Mouse (Mus musculus) G1E (cell line): Measurements from ENCODE around the gene Fermt3. TPM values are rescaled to one million over a fixed set of nuclear protein-coding genes. Genes with fewer than 3 reads are reported as not detected.

Experiments
- ATAC-seq: 2 replicates; pipeline ENCODE4 v1.8.0; 2016; ENCODE audit warnings: mild to moderate bottlenecking; ENCODE audit not compliant: insufficient number of reproducible peaks, poor library complexity, low FRiP score, severe bottlenecking; ENCODE audit errors: extremely low read depth
- DNase-seq: peaks from one replicate; pipeline ENCODE4 v3.0.0; 2012; ENCODE audit warnings: low spot score
- H3K27me3 ChIP-seq: 2 replicates; pipeline ENCODE4 v1.6.1; 2012; ENCODE audit warnings: mild to moderate bottlenecking, low read length, inconsistent platforms; ENCODE audit not compliant: insufficient read depth
- H3K36me3 ChIP-seq: replicated peaks from 2 replicates; pipeline ENCODE3; 2012; ENCODE audit warnings: mild to moderate bottlenecking, inconsistent platforms
- H3K4me1 ChIP-seq: 2 replicates; pipeline ENCODE4 v1.6.1; 2012; ENCODE audit warnings: low read depth, low read length, inconsistent platforms, mixed read lengths; ENCODE audit not compliant: insufficient read depth
- H3K4me3 ChIP-seq: 2 replicates; pipeline ENCODE4 v1.5.1; 2012; ENCODE audit warnings: low read depth, mild to moderate bottlenecking, inconsistent platforms, low read length, moderate library complexity, mixed read lengths
- H3K9me3 ChIP-seq: replicated peaks from 2 replicates; pipeline ENCODE4 v1.6.1; 2012; ENCODE audit warnings: inconsistent platforms
- CTCF ChIP-seq: IDR thresholded peaks from 2 replicates; pipeline ENCODE4 v1.5.1; 2012; ENCODE audit warnings: low read depth, low read length, inconsistent platforms, mixed read lengths
- GATA1 ChIP-seq: IDR thresholded peaks from 2 replicates; pipeline ENCODE4 v1.6.1; 2012; ENCODE audit warnings: borderline replicate concordance, low read length, inconsistent platforms, mixed read lengths
- GATA2 ChIP-seq: IDR thresholded peaks from 2 replicates; pipeline ENCODE4 v1.6.1; 2012; ENCODE audit warnings: low read depth, low read length, inconsistent platforms, borderline replicate concordance
- POLR2AphosphoS5 ChIP-seq: IDR thresholded peaks from 2 replicates; pipeline ENCODE4 v1.6.1; 2012; ENCODE audit warnings: low read depth, low read length, inconsistent platforms; ENCODE audit not compliant: insufficient replicate concordance
- TAL1 ChIP-seq: conservative IDR thresholded peaks from 2 replicates; pipeline ENCODE4 v1.6.1; 2012; ENCODE audit warnings: low read depth, low read length, inconsistent platforms, mixed read lengths
- polyA plus RNA-seq: library from polyadenylated mRNA; stranded (reverse); fragments of >175 nt; gene quantifications from 2 replicates; pipeline ENCODE4 v1.2.3, GENCODE M21; 2012
- total RNA-seq, 2 experiments: library from RNA; stranded (forward) in 1 of 2; stranded (reverse) in 1 of 2; fragments of 200-1000 nt in 1 of 2; fragments of >200 nt in 1 of 2; fragmentation: Nextera tagmentation in 1 of 2; gene quantifications; 2 replicates each; pipeline ENCODE4 v1.2.3; 2014 to 2017

Fermt3 gene
- total and polyA plus RNA-seq, 3 experiments: 69.5 to 461 (median 267) TPM

GRCm38 (mm10) chr19:6987061-6987903, 32.0 kb downstream of the Fermt3 start, which contains the start of gene Vegfb:
Gene Vegfb (minus strand): TSS chr19:6987651.
- ATAC-seq: no peak
- DNase-seq: peak; percentile 65

GRCm38 (mm10) chr19:6985951-6986708, 33.1 kb downstream of the Fermt3 start:
- DNase-seq: no peak
- Histone ChIP-seq H3K27me3 (no peaks in the 10 kb centered on the region), H3K9me3 (no peaks in the 10 kb centered on the region), H3K36me3 (peaks cover 63% of the 10 kb centered on the region), H3K4me1 (peaks cover 58% of the 10 kb centered on the region), H3K4me3 (peak overlapping the region; percentile 88)
- TF ChIP-seq GATA2 (no peak), CTCF (no peak), POLR2AphosphoS5 (no peak), GATA1 (no peak), TAL1 (no peak)
- ATAC-seq: no peak

More at GRCm38 (mm10) chr19:6987061-6987903, 32.0 kb downstream of the Fermt3 start, which contains the start of gene Vegfb:
- no peaks in the 10 kb centered on the region for H3K27me3 ChIP-seq
- peaks cover 56% of the 10 kb centered on the region for H3K4me1 ChIP-seq
- no peak for TF ChIP-seq GATA1
- TF ChIP-seq GATA2: no peak
- TF ChIP-seq POLR2AphosphoS5: no peak
- TF ChIP-seq TAL1: no peak
- no peak for TF ChIP-seq CTCF
- peaks cover 56% of the 10 kb centered on the region for H3K36me3 ChIP-seq
- H3K9me3 ChIP-seq: no peaks in the 10 kb centered on the region
- peak within 1 kb of the TSS; percentile 88 for H3K4me3 ChIP-seq

- Histone ChIP-seq H3K36me3 (peaks cover 59% of the 10 kb centered on the region), H3K27me3 (no peaks in the 10 kb centered on the region), H3K4me3 (no peak overlapping the region), H3K9me3 (no peaks in the 10 kb centered on the region), H3K4me1 (peaks cover 61% of the 10 kb centered on the region)
- DNase-seq (no peak), ATAC-seq (no peak)
- TF ChIP-seq CTCF: no peak
- no peak for TF ChIP-seq POLR2AphosphoS5
- no peak for TF ChIP-seq GATA2
- no peak for TF ChIP-seq GATA1
- TF ChIP-seq TAL1: no peak
Measured at GRCm38 (mm10) chr19:6985300-6985699, 34.0 kb downstream of the Fermt3 start.

- no peak for TF ChIP-seq GATA1
- no peak for TF ChIP-seq CTCF
- TF ChIP-seq GATA2: no peak
- TF ChIP-seq POLR2AphosphoS5: no peak
- TF ChIP-seq TAL1: no peak
Measured at GRCm38 (mm10) chr19:6983621-6984020, 35.6 kb downstream of the Fermt3 start.

GRCm38 (mm10) chr19:6981465-6981864, 37.8 kb downstream of the Fermt3 start:
- TF ChIP-seq CTCF (no peak), GATA2 (no peak), POLR2AphosphoS5 (no peak), GATA1 (no peak), TAL1 (no peak)
- no peak for ATAC-seq
- DNase-seq: no peak
- no peaks in the 10 kb centered on the region for H3K9me3 ChIP-seq
- peaks cover 72% of the 10 kb centered on the region for H3K36me3 ChIP-seq
- peak overlapping the region; percentile 76; the same call in 1 of the 2 replicates for H3K4me3 ChIP-seq
- H3K4me1 ChIP-seq: peaks cover 66% of the 10 kb centered on the region
- H3K27me3 ChIP-seq: no peaks in the 10 kb centered on the region

More at GRCm38 (mm10) chr19:6983621-6984020, 35.6 kb downstream of the Fermt3 start:
- Histone ChIP-seq H3K36me3 (peaks cover 55% of the 10 kb centered on the region), H3K4me1 (peaks cover 63% of the 10 kb centered on the region), H3K9me3 (no peaks in the 10 kb centered on the region), H3K4me3 (no peak overlapping the region), H3K27me3 (no peaks in the 10 kb centered on the region)
- no peak for ATAC-seq
- DNase-seq: no peak

- TF ChIP-seq POLR2AphosphoS5 (0 out of 2 replicates have a peak, but pooled peaks have one; percentile 52), GATA1 (no peak), CTCF (no peak)
- Histone ChIP-seq H3K36me3 (peaks cover 70% of the 10 kb centered on the region), H3K4me1 (peaks cover 66% of the 10 kb centered on the region)
Measured at GRCm38 (mm10) chr19:6980381-6981093, 38.7 kb downstream of the Fermt3 start, which contains the start of gene Fkbp2. Gene Fkbp2 (minus strand): TSS chr19:6980501.

More at GRCm38 (mm10) chr19:6980381-6981093, 38.7 kb downstream of the Fermt3 start, which contains the start of gene Fkbp2:
- no peaks in the 10 kb centered on the region for H3K27me3 ChIP-seq
- peak; percentile 59 for ATAC-seq
- H3K9me3 ChIP-seq: no peaks in the 10 kb centered on the region
- peak within 1 kb of the TSS; percentile 76 for H3K4me3 ChIP-seq
- DNase-seq: peak; percentile 86
